Mouse (Mus musculus) limb, embryonic 11.5 days (tissue): Measurements from ENCODE around the gene Ubr7. TPM values are rescaled to one million over a fixed set of nuclear protein-coding genes. Genes with fewer than 3 reads are reported as not detected.

Experiments
- ATAC-seq: fragments of 200-750 bp; cut with Nextera tagmentation; 2 replicates; pipeline ENCODE4 v1.8.0; 2017; ENCODE audit warnings: low read depth; ENCODE audit not compliant: insufficient number of reproducible peaks, low FRiP score, low TSS enrichment
- DNase-seq: peaks from one replicate; pipeline ENCODE4 v3.0.0-alpha.2; 2015; ENCODE audit warnings: low spot score
- H3K27ac ChIP-seq: fragments of 300-500 bp; sonication (generic); replicated peaks from 2 replicates; pipeline ENCODE4 v1.5.1; 2014; ENCODE audit warnings: low read depth, mild to moderate bottlenecking, low read length
- H3K27me3 ChIP-seq: fragments of 300-500 bp; sonication (generic); 2 replicates; pipeline ENCODE4 v1.6.1; 2014; ENCODE audit warnings: mild to moderate bottlenecking, low read length, mixed read lengths; ENCODE audit not compliant: control insufficient read depth, insufficient read depth
- H3K36me3 ChIP-seq: fragments of 300-500 bp; sonication (generic); 2 replicates; pipeline ENCODE4 v1.6.1; 2014; ENCODE audit warnings: mild to moderate bottlenecking, low read length, moderate library complexity, mixed read lengths; ENCODE audit not compliant: control insufficient read depth, insufficient read depth
- H3K4me1 ChIP-seq: fragments of 300-500 bp; sonication (generic); 2 replicates; pipeline ENCODE4 v1.6.1; 2014; ENCODE audit warnings: low read length, mixed read lengths; ENCODE audit not compliant: control insufficient read depth, insufficient read depth
- H3K4me2 ChIP-seq: fragments of 300-500 bp; sonication (generic); 2 replicates; pipeline ENCODE4 v1.6.1; 2014; ENCODE audit warnings: low read depth, mild to moderate bottlenecking, moderate library complexity; ENCODE audit not compliant: severe bottlenecking
- H3K4me3 ChIP-seq: fragments of 300-500 bp; sonication (generic); 2 replicates; pipeline ENCODE4 v1.5.1; 2014; ENCODE audit warnings: low read depth, low read length
- H3K9ac ChIP-seq: fragments of 300-500 bp; sonication (generic); 2 replicates; pipeline ENCODE4 v1.6.1; 2014; ENCODE audit warnings: mild to moderate bottlenecking, low read length
- H3K9me3 ChIP-seq: fragments of 300-500 bp; sonication (generic); 2 replicates; pipeline ENCODE4 v1.6.1; 2016; ENCODE audit warnings: low read length; ENCODE audit not compliant: control insufficient read depth
- WGBS: fragments of 180-500 bp; shearing (Covaris S2); extraction: QIAGEN DNeasy Blood & Tissue Kit; methylation state at CpG from one replicate; pipeline ENCODE4 v1.1.7; 2014; 5-methylcytosine and 5-hydroxymethylcytosine counted together
- polyA plus RNA-seq: library from polyadenylated mRNA; unstranded; fragments of >200 nt; fragmentation: Nextera tagmentation; extraction: Ambion mirVana; gene quantifications from 2 replicates; pipeline ENCODE4 v1.2.1, GENCODE M21; 2014

Gene Ubr7
- polyA plus RNA-seq, 1 experiment from 2014 or later = 58.6 TPM

- H3K4me1 ChIP-seq = no peaks in the 10 kb centered on the region
- H3K9me3 ChIP-seq = no peaks in the 10 kb centered on the region
- no peak overlapping the region for H3K27ac ChIP-seq
- H3K36me3 ChIP-seq = no peaks in the 10 kb centered on the region
- ATAC-seq = peak; percentile 45; the same call in 1 of the 2 replicates
- 35% methylated on average over 13 of the region's 13 CpGs for WGBS
- H3K27me3 ChIP-seq = no peaks in the 10 kb centered on the region
- H3K4me3 ChIP-seq = no peak overlapping the region
- H3K9ac ChIP-seq = no peak overlapping the region
- DNase-seq = peak; percentile 78
- 0 out of 2 replicates have a peak overlapping the region, but pooled peaks have one; percentile 22 for H3K4me2 ChIP-seq
Observed at GRCm38 (mm10) chr12:102719552-102720315, 38.0 kb upstream of the Ubr7 start.

- H3K4me2 ChIP-seq = no peak overlapping the region
- H3K4me3 ChIP-seq = no peak overlapping the region
- no peak for ATAC-seq
- DNase-seq = no peak
- 60% methylated on average over 11 of the region's 11 CpGs for WGBS
- no peaks in the 10 kb centered on the region for H3K9me3 ChIP-seq
- no peak overlapping the region for H3K9ac ChIP-seq
- no peaks in the 10 kb centered on the region for H3K4me1 ChIP-seq
- H3K27me3 ChIP-seq = no peaks in the 10 kb centered on the region
- H3K27ac ChIP-seq = no peak overlapping the region
- H3K36me3 ChIP-seq = no peaks in the 10 kb centered on the region
Observed at GRCm38 (mm10) chr12:102722451-102722850, 35.3 kb upstream of the Ubr7 start.

DNA sequence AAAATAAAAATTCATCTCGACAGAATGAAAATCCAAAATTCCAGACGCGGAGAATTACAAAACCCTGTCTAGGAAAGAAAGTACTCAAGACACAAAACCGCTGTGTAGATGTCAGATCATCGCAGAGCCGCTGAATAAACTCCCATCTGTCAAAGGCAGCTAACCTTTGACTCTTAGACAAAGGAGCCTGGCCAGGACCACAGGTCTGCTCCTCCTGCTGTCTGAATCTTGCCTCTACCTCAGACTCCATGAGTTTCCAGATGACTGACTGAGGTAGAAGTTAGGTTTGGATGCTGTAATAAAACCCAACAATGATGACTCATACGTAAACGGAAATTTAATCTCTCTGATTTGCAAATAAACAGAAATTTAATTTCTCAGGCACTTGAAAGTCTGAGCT is 34.8 kb upstream of the Ubr7 start:
- DNase-seq (no peak), ATAC-seq (no peak)
- no peaks in the 10 kb centered on the region for H3K9me3 ChIP-seq
- 81% methylated on average over 8 of the region's 8 CpGs for WGBS
- H3K4me3 ChIP-seq = no peak overlapping the region
- H3K27me3 ChIP-seq = no peaks in the 10 kb centered on the region
- no peaks in the 10 kb centered on the region for H3K4me1 ChIP-seq
- H3K4me2 ChIP-seq = no peak overlapping the region
- no peak overlapping the region for H3K27ac ChIP-seq
- no peak overlapping the region for H3K9ac ChIP-seq
- no peaks in the 10 kb centered on the region for H3K36me3 ChIP-seq

- H3K36me3 ChIP-seq = no peaks in the 10 kb centered on the region
- no peak overlapping the region for H3K27ac ChIP-seq
- no peak overlapping the region for H3K9ac ChIP-seq
- H3K4me3 ChIP-seq = no peak overlapping the region
- ATAC-seq (no peak), DNase-seq (no peak)
- no peaks in the 10 kb centered on the region for H3K27me3 ChIP-seq
- WGBS = 67% methylated on average over 6 of the region's 6 CpGs
- no peak overlapping the region for H3K4me2 ChIP-seq
- H3K9me3 ChIP-seq = no peaks in the 10 kb centered on the region
- H3K4me1 ChIP-seq = no peaks in the 10 kb centered on the region
Observed at GRCm38 (mm10) chr12:102723861-102724260, 33.9 kb upstream of the Ubr7 start.

- Histone ChIP-seq H3K4me3 (no peak overlapping the region), H3K4me1 (peaks cover 6% of the 10 kb centered on the region; the same call in 1 of the 2 replicates), H3K27ac (no peak overlapping the region), H3K4me2 (no peak overlapping the region), H3K9me3 (no peaks in the 10 kb centered on the region), H3K36me3 (no peaks in the 10 kb centered on the region), H3K9ac (no peak overlapping the region), H3K27me3 (no peaks in the 10 kb centered on the region)
- DNase-seq (no peak), ATAC-seq (no peak)
- 93% methylated on average over 6 of the region's 6 CpGs for WGBS
Observed at GRCm38 (mm10) chr12:102725146-102725545, 32.6 kb upstream of the Ubr7 start.

- Histone ChIP-seq H3K36me3 (no peaks in the 10 kb centered on the region), H3K9ac (no peak overlapping the region), H3K9me3 (no peaks in the 10 kb centered on the region), H3K4me3 (no peak overlapping the region), H3K27me3 (no peaks in the 10 kb centered on the region), H3K4me1 (peaks cover 11% of the 10 kb centered on the region; the same call in 1 of the 2 replicates), H3K27ac (no peak overlapping the region), H3K4me2 (no peak overlapping the region)
- 71% methylated on average over 7 of the region's 7 CpGs for WGBS
- DNase-seq (no peak), ATAC-seq (no peak)
Observed at GRCm38 (mm10) chr12:102725761-102726175, 32.0 kb upstream of the Ubr7 start.

GRCm38 (mm10) chr12:102729855-102730797 is 27.6 kb upstream of the Ubr7 start:
- Histone ChIP-seq H3K4me1 (peaks cover 19% of the 10 kb centered on the region), H3K27me3 (no peaks in the 10 kb centered on the region), H3K4me3 (peak overlapping the region; percentile 14; the same call in 1 of the 2 replicates), H3K9me3 (no peaks in the 10 kb centered on the region), H3K27ac (peak overlapping the region; percentile 96), H3K4me2 (peak overlapping the region; percentile 34), H3K9ac (peak overlapping the region; percentile 40), H3K36me3 (no peaks in the 10 kb centered on the region)
- DNase-seq (peak; percentile 93), ATAC-seq (peak; percentile 97)
- WGBS = 28% methylated on average over 26 of the region's 26 CpGs
